Mouse (Mus musculus) ES-E14 (cell line): ENCODE data around the gene Olfr434.

Experiments
- HCFC1 ChIP-seq: IDR thresholded peaks from 2 replicates; pipeline ENCODE4 v1.6.1; 2012; ENCODE audit warnings: low read length, inconsistent platforms, borderline replicate concordance; ENCODE audit not compliant: insufficient read depth
- ZNF384 ChIP-seq: IDR thresholded peaks from 2 replicates; pipeline ENCODE4 v1.6.1; 2012; ENCODE audit warnings: low read depth, low read length, inconsistent platforms

DNA sequence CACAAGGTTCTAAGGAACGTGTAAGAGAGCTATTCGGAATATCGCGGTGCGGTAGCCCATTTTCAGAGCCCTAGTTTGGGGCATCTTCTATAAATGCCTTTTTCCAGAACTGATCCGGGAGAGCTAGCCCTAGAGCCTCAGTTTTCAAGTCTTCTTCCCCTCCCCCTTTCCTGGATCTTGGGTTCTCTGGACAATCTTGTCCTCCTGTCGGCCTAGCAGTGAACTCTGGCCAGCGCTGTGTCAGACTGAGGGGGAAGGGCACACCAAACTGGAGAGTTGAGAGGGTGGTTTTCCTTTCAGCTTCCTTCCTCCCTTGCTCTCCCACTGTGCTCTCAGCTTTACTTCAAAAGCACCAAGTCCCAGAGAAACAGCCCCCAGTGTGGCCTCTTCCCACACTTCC, 53.5 kb downstream of the Olfr434 start:
- TF ChIP-seq ZNF384 (no peak), HCFC1 (no peak)
